Mouse (Mus musculus) left cerebral cortex, adult 8-10 months (tissue): ENCODE data around the gene Lrrc10b. TPM values are rescaled to one million over a fixed set of nuclear protein-coding genes. Genes with fewer than 3 reads are reported as not detected.

Experiments
- DNase-seq, 2 experiments: peaks; one replicate each; pipeline ENCODE4 v3.0.0; 2022; ENCODE audit warnings: low spot score in 2 of 2
- total RNA-seq, 4 experiments: library from RNA; stranded (reverse); gene quantifications; 2 replicates each; pipeline ENCODE4 v1.2.4; 2022

The Lrrc10b gene
- total RNA-seq, result 10 to 100 TPM; 49.9 to 67.8 (median 54.8) TPM

GRCm38 (mm10) chr19:10456752-10457483, at the start of gene Lrrc10b:
TSS of gene Lrrc10b (minus strand) at chr19:10457473.
- peak in 1 of 2 experiments; percentile 57 for DNase-seq

- no peak for DNase-seq
Measured at GRCm38 (mm10) chr19:10502571-10502970, 45.3 kb upstream of the Lrrc10b start.

GRCm38 (mm10) chr19:10500581-10500980, 43.3 kb upstream of the Lrrc10b start:
- no peak for DNase-seq

- DNase-seq, result no peak
Measured at GRCm38 (mm10) chr19:10497512-10498160, 40.4 kb upstream of the Lrrc10b start.

- DNase-seq, result no peak
Measured at GRCm38 (mm10) chr19:10496976-10497375, 39.7 kb upstream of the Lrrc10b start.

- DNase-seq, result no peak
Measured at GRCm38 (mm10) chr19:10495670-10496069, 38.4 kb upstream of the Lrrc10b start.

- DNase-seq, result no peak
Measured at GRCm38 (mm10) chr19:10486264-10486738, 29.0 kb upstream of the Lrrc10b start.

- DNase-seq, result no peak
Measured at GRCm38 (mm10) chr19:10482703-10483102, 25.4 kb upstream of the Lrrc10b start, which contains the start of gene Ppp1r32. TSS of gene Ppp1r32 (minus strand) at chr19:10482928.

GRCm38 (mm10) chr19:10479541-10479940, 22.3 kb upstream of the Lrrc10b start:
- DNase-seq, result no peak

GRCm38 (mm10) chr19:10473779-10474178, 16.5 kb upstream of the Lrrc10b start:
- DNase-seq, result no peak

GRCm38 (mm10) chr19:10472958-10473357, 15.7 kb upstream of the Lrrc10b start:
- peak in 1 of 2 experiments; percentile 66 for DNase-seq

- peak in 1 of 2 experiments; percentile 39 for DNase-seq
Measured at GRCm38 (mm10) chr19:10469171-10469658, 11.9 kb upstream of the Lrrc10b start.

- DNase-seq, result no peak
Measured at GRCm38 (mm10) chr19:10464427-10464826, 7.2 kb upstream of the Lrrc10b start.

GRCm38 (mm10) chr19:10461584-10461983, 4.3 kb upstream of the Lrrc10b start:
- no peak for DNase-seq

GRCm38 (mm10) chr19:10459907-10460306, 2.6 kb upstream of the Lrrc10b start:
- DNase-seq, result no peak

GRCm38 (mm10) chr19:10458096-10458495, 823 bp upstream of the Lrrc10b start:
- peak in 1 of 2 experiments; percentile 59 for DNase-seq

GRCm38 (mm10) chr19:10457484-10457800, 169 bp upstream of the Lrrc10b start:
- no peak for DNase-seq

GRCm38 (mm10) chr19:10455437-10455806, 1.9 kb downstream of the Lrrc10b start:
- no peak for DNase-seq

GRCm38 (mm10) chr19:10454718-10455436, 2.4 kb downstream of the Lrrc10b start:
- DNase-seq, result no peak

- peak in 1 of 2 experiments; percentile 63 for DNase-seq
Measured at GRCm38 (mm10) chr19:10449708-10450107, 7.6 kb downstream of the Lrrc10b start.

GRCm38 (mm10) chr19:10449190-10449589, 8.1 kb downstream of the Lrrc10b start:
- DNase-seq, result no peak

GRCm38 (mm10) chr19:10448275-10448674, 9.0 kb downstream of the Lrrc10b start:
- no peak for DNase-seq
